Mouse (Mus musculus) neural tube, embryonic 12.5 days (tissue): ENCODE results near the gene Ndufs2. TPM values are rescaled to one million over a fixed set of nuclear protein-coding genes. Genes with fewer than 3 reads are reported as not detected.

Experiments
- ATAC-seq: fragments of 200-750 bp; cut with Nextera tagmentation; 2 replicates; pipeline ENCODE4 v1.8.0; 2017; ENCODE audit warnings: low read depth, mild to moderate bottlenecking, moderate TSS enrichment, moderate library complexity; ENCODE audit not compliant: low FRiP score
- H3K27ac ChIP-seq: fragments of 300-500 bp; sonication (generic); 2 replicates; pipeline ENCODE4 v1.5.1; 2016
- H3K27me3 ChIP-seq: fragments of 300-500 bp; sonication (generic); replicated peaks from 2 replicates; pipeline ENCODE4 v1.6.1; 2016; ENCODE audit warnings: mild to moderate bottlenecking
- H3K36me3 ChIP-seq: fragments of 300-500 bp; sonication (generic); 2 replicates; pipeline ENCODE4 v1.6.1; 2016; ENCODE audit warnings: mild to moderate bottlenecking
- H3K4me1 ChIP-seq: fragments of 300-500 bp; sonication (generic); 2 replicates; pipeline ENCODE4 v1.6.1; 2016
- H3K4me2 ChIP-seq: fragments of 300-500 bp; sonication (generic); replicated peaks from 2 replicates; pipeline ENCODE4 v1.6.1; 2016; ENCODE audit warnings: mild to moderate bottlenecking
- H3K4me3 ChIP-seq: fragments of 300-500 bp; sonication (generic); 2 replicates; pipeline ENCODE4 v1.5.1; 2016
- H3K9ac ChIP-seq: fragments of 300-500 bp; sonication (generic); 2 replicates; pipeline ENCODE4 v1.6.1; 2016; ENCODE audit warnings: mild to moderate bottlenecking
- H3K9me3 ChIP-seq: fragments of 300-500 bp; sonication (generic); 2 replicates; pipeline ENCODE4 v1.6.1; 2016; ENCODE audit warnings: mild to moderate bottlenecking
- WGBS: fragments of 180-500 bp; shearing (Covaris S2); methylation state at CpG from one replicate; pipeline ENCODE4 v1.1.7; 2016; 5-methylcytosine and 5-hydroxymethylcytosine counted together
- polyA plus RNA-seq: library from polyadenylated mRNA; unstranded; fragments of >200 nt; fragmentation: Nextera tagmentation; extraction: Ambion mirVana; gene quantifications from 2 replicates; pipeline ENCODE4 v1.2.1, GENCODE M21; 2016

Gene Ndufs2
- polyA plus RNA-seq, 1 experiment from 2014 or later, result 233 TPM

DNA sequence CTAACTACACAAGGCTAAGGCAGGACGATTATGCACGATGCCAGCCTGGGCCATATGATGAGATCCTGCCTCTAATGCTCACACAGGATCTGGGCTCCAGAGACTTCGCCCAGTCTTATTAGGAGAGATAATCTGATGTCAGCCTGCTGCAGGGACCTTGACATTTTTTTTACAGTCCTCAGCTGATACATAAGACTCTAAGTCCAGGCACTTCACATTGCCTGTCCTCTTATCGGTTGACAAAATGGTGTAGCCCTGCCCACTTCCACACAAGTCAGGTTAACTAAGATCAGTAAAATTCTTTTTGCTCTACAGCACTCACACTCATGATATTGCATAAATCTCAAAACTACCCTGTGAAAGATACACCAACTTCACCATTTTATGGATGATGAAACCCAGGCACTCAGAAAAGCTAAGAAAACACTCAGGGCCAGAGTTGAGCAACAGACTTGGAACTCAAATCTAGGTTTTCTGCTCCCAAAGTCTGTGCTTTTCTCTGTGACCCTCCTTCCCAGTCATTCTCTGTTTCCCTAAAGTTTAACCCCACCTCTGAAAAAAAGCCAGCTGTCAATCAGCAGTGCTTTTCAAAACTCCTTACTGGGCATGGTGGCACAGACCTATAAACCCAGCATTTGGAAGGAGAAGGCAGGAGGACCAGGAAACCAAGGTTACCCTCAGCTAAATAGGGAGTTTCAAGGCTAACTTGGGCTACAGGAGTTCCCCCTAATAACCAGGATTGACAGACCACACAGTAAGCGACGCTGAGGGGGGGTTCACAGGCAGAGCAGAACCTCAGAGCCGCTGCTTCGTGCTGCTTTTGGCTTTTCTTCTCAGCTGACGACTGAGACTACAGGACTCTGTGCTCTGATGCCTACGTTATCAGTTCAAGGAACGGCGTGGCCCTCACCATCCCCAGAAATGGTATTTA, 18.1 kb downstream of the Ndufs2 start:
- ATAC-seq, result no peak
- no peak overlapping the region for H3K9ac ChIP-seq

GRCm38 (mm10) chr1:171232348-171232747, 18.8 kb downstream of the Ndufs2 start:
- peaks cover 42% of the 10 kb centered on the region for H3K36me3 ChIP-seq
- H3K4me2 ChIP-seq, result no peak overlapping the region
- no peak for ATAC-seq
- H3K9ac ChIP-seq, result no peak overlapping the region
- H3K27ac ChIP-seq, result no peak overlapping the region
- H3K4me3 ChIP-seq, result no peak overlapping the region
- H3K27me3 ChIP-seq, result no peaks in the 10 kb centered on the region
- 92% methylated on average over 5 of the region's 5 CpGs for WGBS
- no peaks in the 10 kb centered on the region for H3K9me3 ChIP-seq
- no peaks in the 10 kb centered on the region for H3K4me1 ChIP-seq

More for the DNA sequence above, 18.1 kb downstream of the Ndufs2 start:
- Histone ChIP-seq H3K9me3 (no peaks in the 10 kb centered on the region), H3K27me3 (no peaks in the 10 kb centered on the region), H3K36me3 (peaks cover 49% of the 10 kb centered on the region), H3K4me2 (no peak overlapping the region), H3K27ac (no peak overlapping the region), H3K4me3 (no peak overlapping the region), H3K4me1 (no peaks in the 10 kb centered on the region)
- WGBS, result 87% methylated on average over 12 of the region's 12 CpGs

GRCm38 (mm10) chr1:171231844-171232243, 19.3 kb downstream of the Ndufs2 start:
- Histone ChIP-seq H3K27ac (no peak overlapping the region), H3K4me2 (no peak overlapping the region), H3K4me3 (no peak overlapping the region), H3K4me1 (no peaks in the 10 kb centered on the region), H3K27me3 (no peaks in the 10 kb centered on the region), H3K9ac (no peak overlapping the region), H3K36me3 (peaks cover 36% of the 10 kb centered on the region), H3K9me3 (no peaks in the 10 kb centered on the region)
- 73% methylated on average over 4 of the region's 4 CpGs for WGBS
- no peak for ATAC-seq

DNA sequence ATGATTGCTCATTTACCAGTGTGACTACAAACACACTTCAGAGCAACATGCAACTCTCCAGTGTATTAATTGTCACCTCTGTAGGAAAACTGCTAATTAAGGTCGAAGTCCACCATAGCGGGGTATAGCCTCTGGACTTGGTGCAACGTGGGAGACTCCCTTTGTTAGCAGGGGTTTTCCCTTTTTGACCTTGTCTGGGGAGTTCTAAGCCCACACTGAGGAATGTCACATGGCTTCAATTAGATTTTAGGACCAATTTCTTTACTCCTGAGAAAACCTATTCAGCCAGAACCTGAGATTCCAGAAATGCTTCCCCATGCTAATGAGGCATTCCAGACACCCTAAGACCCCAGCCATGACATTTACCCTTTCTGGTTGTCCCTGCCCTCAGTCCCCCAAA, 21.0 kb downstream of the Ndufs2 start:
- no peak overlapping the region for H3K4me2 ChIP-seq
- H3K27me3 ChIP-seq, result no peaks in the 10 kb centered on the region
- H3K4me1 ChIP-seq, result no peaks in the 10 kb centered on the region
- no peak overlapping the region for H3K27ac ChIP-seq
- H3K36me3 ChIP-seq, result peaks cover 21% of the 10 kb centered on the region
- no peaks in the 10 kb centered on the region for H3K9me3 ChIP-seq
- no peak overlapping the region for H3K4me3 ChIP-seq
- 78% methylated on average over 3 of the region's 3 CpGs for WGBS
- H3K9ac ChIP-seq, result no peak overlapping the region
- no peak for ATAC-seq

DNA sequence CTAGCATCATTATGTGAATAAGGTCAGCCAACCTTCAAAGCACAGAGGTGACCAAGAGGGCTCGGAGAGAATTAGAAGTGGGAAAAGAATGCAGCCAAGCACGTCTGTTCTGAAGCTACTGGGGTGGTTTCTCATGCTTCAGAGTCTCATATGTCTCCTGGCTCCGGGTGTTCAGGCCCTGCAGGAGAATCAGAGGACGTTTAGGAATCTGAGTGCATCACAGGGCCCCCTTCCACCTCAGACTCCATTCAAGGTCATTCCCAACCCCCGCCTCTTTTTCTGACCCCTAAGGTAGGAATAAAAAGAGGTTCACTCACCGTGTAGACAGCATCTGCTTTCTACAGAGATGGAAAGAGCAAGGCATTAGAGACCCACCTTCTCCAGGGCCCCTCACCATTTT, 21.4 kb downstream of the Ndufs2 start:
- Histone ChIP-seq H3K36me3 (peaks cover 17% of the 10 kb centered on the region), H3K9ac (no peak overlapping the region), H3K9me3 (no peaks in the 10 kb centered on the region), H3K4me1 (no peaks in the 10 kb centered on the region), H3K27me3 (no peaks in the 10 kb centered on the region), H3K4me3 (no peak overlapping the region), H3K27ac (no peak overlapping the region), H3K4me2 (no peak overlapping the region)
- 56% methylated on average over 6 of the region's 6 CpGs for WGBS
- no peak for ATAC-seq

DNA sequence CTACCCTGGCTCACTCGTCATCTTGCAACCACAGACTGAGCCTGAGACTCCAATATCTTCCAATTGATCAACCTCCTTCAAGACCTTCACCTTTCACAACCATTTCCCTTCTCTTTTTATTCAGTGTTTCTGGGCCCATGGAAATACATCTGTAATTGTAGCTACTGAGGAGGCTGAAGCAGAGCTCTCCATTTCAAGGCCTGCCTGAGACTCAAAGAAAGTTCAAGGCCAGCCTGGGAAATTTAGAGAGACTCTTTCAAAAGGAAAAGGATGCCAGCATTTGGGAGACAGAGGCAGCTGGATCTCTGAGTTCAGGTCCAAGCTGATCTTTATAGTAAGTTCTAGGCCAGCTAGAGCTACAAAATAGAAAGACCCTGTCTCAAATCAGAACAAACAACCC, 23.3 kb downstream of the Ndufs2 start:
- ATAC-seq, result no peak

GRCm38 (mm10) chr1:171226780-171227179, 24.4 kb downstream of the Ndufs2 start:
- no peak for ATAC-seq
- 47% methylated on average over 4 of the region's 4 CpGs for WGBS
- Histone ChIP-seq H3K9ac (no peak overlapping the region), H3K27ac (no peak overlapping the region), H3K27me3 (no peaks in the 10 kb centered on the region), H3K4me1 (peaks cover 6% of the 10 kb centered on the region), H3K36me3 (no peaks in the 10 kb centered on the region), H3K4me3 (no peak overlapping the region), H3K9me3 (no peaks in the 10 kb centered on the region), H3K4me2 (no peak overlapping the region)

More for the DNA sequence above, 23.3 kb downstream of the Ndufs2 start:
- H3K27ac ChIP-seq, result no peak overlapping the region
- WGBS, result 82% methylated on average over 1 of the region's 1 CpGs
- no peaks in the 10 kb centered on the region for H3K9me3 ChIP-seq
- no peak overlapping the region for H3K4me3 ChIP-seq
- no peak overlapping the region for H3K4me2 ChIP-seq
- H3K9ac ChIP-seq, result no peak overlapping the region
- H3K4me1 ChIP-seq, result 0 out of 2 replicates have a peak, but pooled peaks cover 3% of the 10 kb centered on the region
- no peaks in the 10 kb centered on the region for H3K27me3 ChIP-seq
- no peaks in the 10 kb centered on the region for H3K36me3 ChIP-seq

- H3K27me3 ChIP-seq, result no peaks in the 10 kb centered on the region
- 77% methylated on average over 5 of the region's 5 CpGs for WGBS
- H3K4me1 ChIP-seq, result peaks cover 15% of the 10 kb centered on the region
- H3K36me3 ChIP-seq, result peaks cover 4% of the 10 kb centered on the region; the same call in 1 of the 2 replicates
- no peak within 1 kb of the TSS for H3K9ac ChIP-seq
- no peak within 1 kb of the TSS for H3K4me3 ChIP-seq
- H3K4me2 ChIP-seq, result no peak within 1 kb of the TSS
- H3K9me3 ChIP-seq, result no peaks in the 10 kb centered on the region
- H3K27ac ChIP-seq, result no peak within 1 kb of the TSS
- ATAC-seq, result no peak
These were observed 26.3 kb downstream of the Ndufs2 start, which contains the start of gene Apoa2 for GRCm38 (mm10) chr1:171224857-171225256. Gene Apoa2, plus strand, starts transcription at chr1:171225054.

DNA sequence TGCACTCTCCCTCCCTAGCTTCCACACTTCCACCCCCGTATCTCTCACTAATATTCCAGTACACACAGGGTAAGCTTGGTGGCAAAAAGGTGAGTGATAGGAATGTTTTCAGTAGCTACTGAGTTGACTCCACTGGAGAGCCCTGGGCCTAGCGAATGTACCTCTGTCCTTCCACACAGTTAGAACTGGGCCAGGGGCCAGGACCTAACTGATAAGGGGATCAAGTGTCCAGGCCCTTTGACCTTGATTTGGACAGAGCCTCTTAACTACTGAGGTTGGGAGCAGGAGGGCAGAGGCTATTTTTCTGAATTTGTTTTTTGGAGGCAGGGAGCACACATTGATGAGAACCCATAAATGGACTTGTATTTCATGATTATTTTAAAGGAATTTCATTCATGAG, 27.4 kb downstream of the Ndufs2 start:
- no peak overlapping the region for H3K27ac ChIP-seq
- no peak for ATAC-seq
- H3K4me3 ChIP-seq, result no peak overlapping the region
- no peaks in the 10 kb centered on the region for H3K9me3 ChIP-seq
- WGBS, result 90% methylated on average over 2 of the region's 2 CpGs
- H3K9ac ChIP-seq, result no peak overlapping the region
- peaks cover 13% of the 10 kb centered on the region; the same call in 1 of the 2 replicates for H3K36me3 ChIP-seq
- no peaks in the 10 kb centered on the region for H3K27me3 ChIP-seq
- no peak overlapping the region for H3K4me2 ChIP-seq
- peaks cover 15% of the 10 kb centered on the region for H3K4me1 ChIP-seq

GRCm38 (mm10) chr1:171223168-171223567, 28.0 kb downstream of the Ndufs2 start:
- H3K9me3 ChIP-seq, result no peaks in the 10 kb centered on the region
- H3K9ac ChIP-seq, result no peak overlapping the region
- no peak for ATAC-seq
- peak overlapping the region; percentile 86 for H3K4me2 ChIP-seq
- no peaks in the 10 kb centered on the region for H3K27me3 ChIP-seq
- peaks cover 15% of the 10 kb centered on the region for H3K4me1 ChIP-seq
- peaks cover 16% of the 10 kb centered on the region; the same call in 1 of the 2 replicates for H3K36me3 ChIP-seq
- WGBS, result 87% methylated on average over 6 of the region's 6 CpGs
- H3K4me3 ChIP-seq, result 0 out of 2 replicates have a peak overlapping the region, but pooled peaks have one; percentile 57
- H3K27ac ChIP-seq, result peak overlapping the region; percentile 32; the same call in 1 of the 2 replicates

GRCm38 (mm10) chr1:171222238-171223155, 28.7 kb downstream of the Ndufs2 start, which contains the start of gene Tomm40l:
Gene Tomm40l, minus strand, starts transcription at chr1:171222514.
- WGBS, result 4% methylated on average over 28 of the region's 28 CpGs
- Histone ChIP-seq H3K9ac (peak within 1 kb of the TSS; percentile 57), H3K9me3 (no peaks in the 10 kb centered on the region), H3K36me3 (peaks cover 16% of the 10 kb centered on the region; the same call in 1 of the 2 replicates), H3K4me1 (peaks cover 15% of the 10 kb centered on the region), H3K4me2 (peak within 1 kb of the TSS; percentile 86), H3K27ac (peak within 1 kb of the TSS; percentile 32; the same call in 1 of the 2 replicates), H3K4me3 (peak within 1 kb of the TSS; percentile 57), H3K27me3 (no peaks in the 10 kb centered on the region)
- ATAC-seq, result peak; percentile 95
